Mouse (Mus musculus) kidney, postnatal 14 days (tissue): ENCODE results near the gene Inhba.

Experiments
- DNase-seq: peaks from one replicate; pipeline ENCODE4 v3.0.0; 2022; ENCODE audit warnings: mixed read lengths

Inhba gene

DNA sequence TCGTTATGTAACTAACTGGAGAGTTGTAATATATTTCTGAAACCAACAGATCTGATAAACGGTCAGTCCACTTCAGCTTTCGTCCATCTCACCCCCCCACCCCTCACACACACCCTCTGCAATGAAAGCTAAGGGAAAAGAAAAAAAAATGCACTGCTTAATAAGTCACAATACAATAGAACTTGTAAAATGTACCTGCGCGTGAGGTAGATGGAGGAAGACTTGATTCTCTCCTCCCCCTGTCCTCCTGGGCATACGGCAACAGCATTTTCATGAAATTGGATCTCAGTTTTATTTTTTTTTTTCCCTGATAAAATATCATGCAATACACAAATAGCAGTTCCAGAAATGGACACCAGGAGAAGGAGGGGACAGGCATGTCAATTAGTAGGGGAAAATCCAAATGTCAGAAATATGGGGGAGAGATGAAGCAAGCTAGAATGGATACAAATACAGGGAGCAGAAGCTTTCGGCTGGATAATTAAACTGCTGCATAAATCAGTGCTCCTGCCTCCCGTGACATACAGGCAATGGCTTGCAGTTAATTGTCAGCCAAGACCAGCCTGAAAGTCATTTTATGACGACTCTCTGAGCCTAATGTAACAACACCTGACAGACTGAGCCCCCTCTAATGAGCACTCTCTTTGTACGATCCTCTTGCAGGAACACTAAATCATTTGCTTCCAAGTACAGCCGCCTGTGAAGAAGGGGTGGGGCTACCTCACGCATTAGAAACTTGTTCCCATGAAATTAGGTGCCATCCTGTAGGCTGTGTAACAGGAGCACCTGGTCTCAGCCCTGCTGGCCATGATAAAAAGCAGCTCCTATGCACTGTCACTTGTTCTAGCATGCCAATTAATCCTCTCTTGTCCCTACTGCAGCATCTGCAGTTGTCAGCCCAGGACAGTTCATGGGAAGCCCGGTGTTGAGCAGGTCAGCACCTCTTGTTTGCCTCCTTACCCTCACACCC, 11.7 kb downstream of the Inhba start:
- no peak for DNase-seq

DNA sequence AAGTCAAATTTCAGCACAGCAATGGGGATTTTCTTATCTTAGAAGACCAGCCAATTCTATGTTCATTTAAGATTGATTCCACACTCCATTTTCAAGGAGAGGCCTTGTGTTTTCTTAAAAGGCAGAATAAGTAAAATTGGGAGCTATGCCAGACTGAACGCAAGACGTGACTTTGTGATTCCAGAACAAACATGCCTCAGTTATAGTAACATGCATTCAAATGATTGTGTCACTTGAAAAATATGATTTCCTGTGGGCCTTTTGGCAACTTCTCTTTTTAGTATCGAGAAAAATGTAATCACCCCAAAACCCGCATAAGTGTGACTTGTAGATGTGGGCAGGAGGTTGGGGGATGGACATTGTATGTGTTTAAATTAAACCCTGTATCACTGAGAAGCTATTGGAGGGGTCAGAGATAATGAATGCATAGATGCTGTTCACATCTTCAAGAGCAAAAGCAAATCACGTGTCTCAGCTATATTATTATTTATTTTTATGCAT, 19.0 kb downstream of the Inhba start:
- DNase-seq, result no peak

- no peak for DNase-seq
These were observed 20.8 kb downstream of the Inhba start for GRCm38 (mm10) chr13:16032425-16032824.

DNA sequence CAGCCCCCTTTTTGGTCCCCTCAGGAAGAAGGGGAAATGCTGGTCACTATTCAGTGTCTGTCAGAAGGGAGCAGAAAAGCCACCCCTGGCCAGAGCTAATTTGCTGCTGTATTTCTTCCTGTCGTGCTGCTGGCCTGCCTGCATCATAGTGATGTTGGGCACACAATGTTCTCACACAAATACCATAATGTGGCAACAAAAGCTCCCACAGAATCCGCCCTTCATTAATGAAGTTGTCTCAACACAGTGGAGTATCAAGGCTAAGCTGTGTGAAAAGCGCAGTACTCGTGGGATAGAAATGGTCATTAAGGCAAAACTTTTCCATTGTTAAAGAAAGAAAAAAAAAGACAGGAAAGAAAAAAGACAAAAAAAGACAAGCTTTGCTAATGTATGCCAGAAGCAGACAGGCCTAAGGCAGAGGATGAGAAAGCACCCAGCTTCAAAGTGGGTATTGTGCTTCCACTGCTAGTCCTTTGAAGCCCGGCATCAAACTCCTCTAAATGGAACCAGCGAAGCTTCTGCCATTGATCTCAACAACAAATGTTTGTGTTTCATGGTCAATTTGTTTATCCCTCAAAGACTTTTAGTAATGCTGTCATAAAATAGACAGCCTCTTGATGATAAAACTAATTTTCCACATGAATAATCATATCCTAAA, 21.4 kb downstream of the Inhba start:
- DNase-seq, result no peak

DNA sequence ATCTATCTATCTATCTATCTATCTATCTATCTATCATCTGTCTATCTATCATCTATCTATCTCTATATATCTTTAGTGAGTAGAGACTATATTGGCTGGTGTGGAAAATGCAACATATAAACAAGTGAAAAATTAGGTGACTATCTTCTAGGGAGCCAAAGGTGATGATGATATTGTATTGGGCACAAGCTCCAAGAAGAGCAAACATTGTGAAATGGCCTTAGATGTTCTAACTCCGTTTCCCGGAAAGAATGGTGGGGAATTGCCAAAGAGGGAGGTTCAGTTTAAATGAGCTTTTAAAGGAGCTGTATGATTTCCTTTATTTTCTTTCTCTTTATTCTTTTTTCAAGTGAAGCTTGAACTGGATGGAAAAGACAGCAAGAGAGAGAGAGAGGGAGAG, 57.4 kb downstream of the Inhba start:
- DNase-seq, result no peak

DNA sequence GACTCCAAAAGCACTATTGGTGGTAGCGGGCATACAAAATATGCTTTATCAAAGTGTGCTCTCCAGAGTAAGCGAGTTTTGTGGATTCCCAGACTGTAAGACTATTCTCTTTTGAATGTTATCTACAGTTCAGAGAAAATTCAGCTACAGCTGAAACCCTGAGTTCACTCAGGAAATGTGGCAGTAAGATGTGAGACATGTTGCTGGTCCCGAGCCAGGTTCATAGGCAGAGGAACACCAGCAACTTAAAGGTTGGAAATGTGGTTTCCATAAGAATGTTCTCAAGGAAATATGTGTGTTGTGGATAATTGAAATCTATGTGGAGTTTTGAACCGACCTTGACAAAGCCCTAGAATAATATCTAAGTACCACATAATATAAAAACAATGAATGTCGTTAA, 65.6 kb downstream of the Inhba start:
- no peak for DNase-seq

DNA sequence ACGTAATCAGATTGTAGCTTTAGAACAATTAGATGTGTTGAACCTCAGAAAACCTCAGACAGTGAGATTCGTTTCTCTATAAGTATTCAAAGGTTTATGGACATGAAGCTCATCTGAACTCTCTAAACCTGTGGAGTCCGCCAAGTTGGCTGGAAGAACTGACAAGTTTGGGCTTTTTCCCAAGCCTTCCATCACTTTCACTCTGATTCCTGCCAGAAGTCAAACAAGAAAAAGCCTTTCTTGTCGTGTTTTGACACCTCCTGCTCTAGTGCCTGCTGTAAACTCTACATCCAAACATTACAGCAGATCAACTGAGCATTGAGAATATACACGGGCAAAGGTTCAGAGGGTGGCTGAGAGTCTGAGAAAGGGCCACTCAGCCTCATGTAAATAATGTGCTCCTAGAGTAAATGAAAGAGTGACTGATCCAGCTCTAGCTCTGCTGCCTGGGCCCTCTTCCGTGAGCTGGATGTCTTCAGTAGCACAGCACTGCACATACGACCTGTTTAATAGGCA, 66.6 kb downstream of the Inhba start:
- no peak for DNase-seq

DNA sequence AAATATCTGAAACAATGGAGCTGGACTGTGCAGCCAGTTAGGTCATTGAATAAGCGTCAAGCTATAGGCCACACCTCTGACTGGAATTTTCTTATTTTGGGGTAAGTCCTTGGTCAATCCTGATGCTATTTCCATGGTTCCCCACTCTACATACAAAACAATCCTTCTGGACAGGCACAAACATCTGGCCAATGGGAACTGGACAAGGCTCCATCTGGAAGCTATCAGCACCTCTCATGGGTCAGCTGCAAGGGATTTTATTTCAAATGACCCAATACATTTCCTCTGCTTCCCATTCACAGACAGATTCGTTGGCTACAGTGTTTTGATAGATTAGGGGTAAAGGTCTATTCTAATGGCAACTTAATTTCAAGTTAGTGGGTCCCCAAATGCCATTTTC, 68.6 kb downstream of the Inhba start:
- no peak for DNase-seq
